Mouse (Mus musculus): ENCODE data around the gene Igf2. TPM values are rescaled to one million over a fixed set of nuclear protein-coding genes. Genes with fewer than 3 reads are reported as not detected.

Igf2 gene
- polyA plus RNA-seq, 1 experiment, result 272 TPM

DNA sequence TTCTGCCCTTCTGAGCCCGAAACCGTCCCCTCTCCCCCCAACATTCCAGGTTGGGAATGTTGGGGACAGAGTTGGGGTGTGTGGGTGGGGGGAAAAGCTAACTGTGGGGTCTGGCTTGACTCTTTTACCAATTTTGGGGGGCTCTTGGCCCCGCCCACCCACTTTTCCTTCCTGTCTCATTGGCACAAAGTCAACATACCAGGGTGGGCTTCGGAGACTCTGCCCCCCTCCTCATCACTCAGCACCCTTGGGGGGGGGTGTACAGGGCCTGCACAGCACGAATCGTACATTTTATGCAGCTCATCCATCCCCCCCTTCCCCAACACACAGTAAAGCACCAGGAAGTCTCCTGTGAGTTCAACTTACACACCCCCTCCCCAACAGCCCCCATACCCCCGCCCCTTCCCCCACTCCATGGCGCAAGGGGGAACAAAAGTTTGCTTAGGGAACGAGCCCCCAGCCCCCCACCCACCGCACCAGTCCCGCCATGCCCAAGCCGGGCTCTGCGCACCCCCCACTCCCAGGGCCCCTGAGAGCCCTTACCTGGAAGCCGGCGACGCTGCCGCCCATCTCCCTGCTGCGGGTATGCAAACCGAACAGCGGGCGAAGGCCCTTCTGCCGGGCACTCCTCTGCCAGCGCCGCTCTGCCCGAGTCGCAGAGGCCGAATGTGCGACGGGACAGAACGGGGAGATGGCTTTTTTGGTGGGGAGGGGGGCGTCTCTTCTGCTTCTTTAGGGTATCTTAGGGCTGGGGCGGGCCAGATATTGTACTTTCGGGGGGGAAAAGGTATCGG lies 8.6 kb downstream of the Igf2 start:
- no peak for TF ChIP-seq CTCF (IDR thresholded peaks at IDR 0.05; ENCODE audit: low read depth, low read length)
- H3K36me3 ChIP-seq (ENCODE audit: control insufficient read depth, insufficient read depth, low read length, poor library complexity, severe bottlenecking), result no peaks in the 10 kb centered on the region
- H3K9me3 ChIP-seq (replicated peaks; ENCODE audit: control insufficient read depth, insufficient read depth, low read length, poor library complexity, severe bottlenecking), result no peaks in the 10 kb centered on the region
- no peak overlapping the region for H3K27ac ChIP-seq (ENCODE audit: insufficient read depth, low read length)
- H3K9ac ChIP-seq (ENCODE audit: low read depth, poor library complexity, severe bottlenecking), result peak overlapping the region; percentile 53; the same call in 1 of the 2 replicates
- no peaks in the 10 kb centered on the region for H3K4me1 ChIP-seq (ENCODE audit: control insufficient read depth, insufficient read depth, low read length)
- peak overlapping the region; percentile 73 for H3K4me3 ChIP-seq (ENCODE audit: low read depth, low read length)
- peaks cover 38% of the 10 kb centered on the region for H3K27me3 ChIP-seq (ENCODE audit: control insufficient read depth, insufficient read depth, low read length, poor library complexity, severe bottlenecking)

DNA sequence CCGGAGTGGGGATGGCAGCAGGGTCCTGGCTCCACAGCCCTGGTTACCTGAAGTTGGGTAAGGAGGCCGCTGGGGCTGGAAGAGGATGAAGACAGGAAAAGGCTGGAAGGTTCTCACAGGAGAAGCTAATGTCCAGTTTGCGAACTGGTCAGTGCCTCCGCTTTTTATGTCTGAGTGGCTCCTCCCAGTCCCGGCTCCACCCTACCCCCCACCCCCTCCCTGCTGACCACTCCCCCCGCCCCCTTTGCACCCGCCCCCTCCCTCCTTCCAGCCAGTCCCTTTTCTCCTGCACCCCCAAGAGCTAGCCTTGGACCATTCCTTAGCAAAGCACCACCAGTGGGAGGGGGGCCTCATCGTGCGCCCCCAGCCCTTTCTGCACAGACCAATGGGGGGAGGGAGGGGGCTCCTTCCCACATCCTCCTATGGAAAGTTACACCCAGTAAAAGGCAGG lies 9.2 kb downstream of the Igf2 start:
- peaks cover 33% of the 10 kb centered on the region for H3K27me3 ChIP-seq (ENCODE audit: control insufficient read depth, insufficient read depth, low read length, poor library complexity, severe bottlenecking)
- no peaks in the 10 kb centered on the region for H3K9me3 ChIP-seq (replicated peaks; ENCODE audit: control insufficient read depth, insufficient read depth, low read length, poor library complexity, severe bottlenecking)
- H3K9ac ChIP-seq (ENCODE audit: low read depth, poor library complexity, severe bottlenecking), result no peak overlapping the region
- no peak overlapping the region for H3K4me3 ChIP-seq (ENCODE audit: low read depth, low read length)
- TF ChIP-seq EP300 (IDR thresholded peaks at IDR 0.05; ENCODE audit: insufficient read depth, low read depth, low read length), result no peak
- no peak for TF ChIP-seq POLR2A (IDR thresholded peaks at IDR 0.05; ENCODE audit: insufficient read depth, low read length)
- no peak for TF ChIP-seq CTCF (IDR thresholded peaks at IDR 0.05; ENCODE audit: low read depth, low read length)
- H3K36me3 ChIP-seq (ENCODE audit: control insufficient read depth, insufficient read depth, low read length, poor library complexity, severe bottlenecking), result no peaks in the 10 kb centered on the region
- no peak overlapping the region for H3K27ac ChIP-seq (ENCODE audit: insufficient read depth, low read length)
- H3K4me1 ChIP-seq (ENCODE audit: control insufficient read depth, insufficient read depth, low read length), result no peaks in the 10 kb centered on the region

- H3K4me3 ChIP-seq (ENCODE audit: low read depth, low read length), result no peak overlapping the region
- H3K9ac ChIP-seq (ENCODE audit: low read depth, poor library complexity, severe bottlenecking), result no peak overlapping the region
- H3K4me1 ChIP-seq (ENCODE audit: control insufficient read depth, insufficient read depth, low read length), result no peaks in the 10 kb centered on the region
Observed at GRCm38 (mm10) chr7:142656055-142656454, 10.6 kb downstream of the Igf2 start.

GRCm38 (mm10) chr7:142655633-142656032 lies 11.0 kb downstream of the Igf2 start:
- Histone ChIP-seq H3K9ac (ENCODE audit: low read depth, poor library complexity, severe bottlenecking) (no peak overlapping the region), H3K27me3 (ENCODE audit: control insufficient read depth, insufficient read depth, low read length, poor library complexity, severe bottlenecking) (peaks cover 22% of the 10 kb centered on the region), H3K27ac (ENCODE audit: insufficient read depth, low read length) (no peak overlapping the region), H3K36me3 (ENCODE audit: control insufficient read depth, insufficient read depth, low read length, poor library complexity, severe bottlenecking) (no peaks in the 10 kb centered on the region), H3K4me1 (ENCODE audit: control insufficient read depth, insufficient read depth, low read length) (no peaks in the 10 kb centered on the region), H3K9me3 (replicated peaks; ENCODE audit: control insufficient read depth, insufficient read depth, low read length, poor library complexity, severe bottlenecking) (no peaks in the 10 kb centered on the region), H3K4me3 (ENCODE audit: low read depth, low read length) (no peak overlapping the region)
- TF ChIP-seq CTCF (IDR thresholded peaks at IDR 0.05; ENCODE audit: low read depth, low read length) (no peak), POLR2A (IDR thresholded peaks at IDR 0.05; ENCODE audit: insufficient read depth, low read length) (no peak), EP300 (IDR thresholded peaks at IDR 0.05; ENCODE audit: insufficient read depth, low read depth, low read length) (no peak)

More at GRCm38 (mm10) chr7:142656055-142656454, 10.6 kb downstream of the Igf2 start:
- no peak overlapping the region for H3K27ac ChIP-seq (ENCODE audit: insufficient read depth, low read length)
- H3K27me3 ChIP-seq (ENCODE audit: control insufficient read depth, insufficient read depth, low read length, poor library complexity, severe bottlenecking), result peaks cover 24% of the 10 kb centered on the region
- H3K36me3 ChIP-seq (ENCODE audit: control insufficient read depth, insufficient read depth, low read length, poor library complexity, severe bottlenecking), result no peaks in the 10 kb centered on the region
- no peak for TF ChIP-seq POLR2A (IDR thresholded peaks at IDR 0.05; ENCODE audit: insufficient read depth, low read length)
- no peak for TF ChIP-seq EP300 (IDR thresholded peaks at IDR 0.05; ENCODE audit: insufficient read depth, low read depth, low read length)
- no peak for TF ChIP-seq CTCF (IDR thresholded peaks at IDR 0.05; ENCODE audit: low read depth, low read length)
- no peaks in the 10 kb centered on the region for H3K9me3 ChIP-seq (replicated peaks; ENCODE audit: control insufficient read depth, insufficient read depth, low read length, poor library complexity, severe bottlenecking)

DNA sequence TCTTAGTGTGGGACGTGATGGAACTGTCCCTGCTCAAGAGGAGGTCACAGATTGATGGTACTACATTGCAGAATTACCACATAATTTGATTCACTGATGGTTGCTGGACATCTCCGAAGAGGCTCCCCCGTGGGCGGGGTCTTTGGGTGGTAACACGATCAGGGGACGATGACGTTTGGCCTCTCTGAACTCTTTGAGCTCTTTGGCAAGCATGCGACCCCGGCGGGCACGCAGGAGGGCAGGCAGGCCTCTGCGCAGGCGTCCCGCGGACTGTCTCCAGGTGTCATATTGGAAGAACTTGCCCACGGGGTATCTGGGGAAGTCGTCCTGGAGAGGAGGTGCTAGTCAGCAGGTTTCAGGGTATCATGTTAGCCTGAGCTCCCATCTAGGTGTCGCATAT lies 12.9 kb downstream of the Igf2 start:
- H3K4me3 ChIP-seq (ENCODE audit: low read depth, low read length), result no peak overlapping the region
- no peaks in the 10 kb centered on the region for H3K4me1 ChIP-seq (ENCODE audit: control insufficient read depth, insufficient read depth, low read length)
- H3K36me3 ChIP-seq (ENCODE audit: control insufficient read depth, insufficient read depth, low read length, poor library complexity, severe bottlenecking), result no peaks in the 10 kb centered on the region
- peaks cover 11% of the 10 kb centered on the region for H3K27me3 ChIP-seq (ENCODE audit: control insufficient read depth, insufficient read depth, low read length, poor library complexity, severe bottlenecking)
- no peaks in the 10 kb centered on the region for H3K9me3 ChIP-seq (replicated peaks; ENCODE audit: control insufficient read depth, insufficient read depth, low read length, poor library complexity, severe bottlenecking)
- H3K27ac ChIP-seq (ENCODE audit: insufficient read depth, low read length), result no peak overlapping the region
- TF ChIP-seq EP300 (IDR thresholded peaks at IDR 0.05; ENCODE audit: insufficient read depth, low read depth, low read length) (no peak), POLR2A (IDR thresholded peaks at IDR 0.05; ENCODE audit: insufficient read depth, low read length) (no peak), CTCF (IDR thresholded peaks at IDR 0.05; ENCODE audit: low read depth, low read length) (no peak)
- H3K9ac ChIP-seq (ENCODE audit: low read depth, poor library complexity, severe bottlenecking), result no peak overlapping the region

- no peaks in the 10 kb centered on the region for H3K4me1 ChIP-seq (ENCODE audit: control insufficient read depth, insufficient read depth, low read length)
- no peaks in the 10 kb centered on the region for H3K27me3 ChIP-seq (ENCODE audit: control insufficient read depth, insufficient read depth, low read length, poor library complexity, severe bottlenecking)
- no peak overlapping the region for H3K9ac ChIP-seq (ENCODE audit: low read depth, poor library complexity, severe bottlenecking)
- no peaks in the 10 kb centered on the region for H3K36me3 ChIP-seq (ENCODE audit: control insufficient read depth, insufficient read depth, low read length, poor library complexity, severe bottlenecking)
- no peaks in the 10 kb centered on the region for H3K9me3 ChIP-seq (replicated peaks; ENCODE audit: control insufficient read depth, insufficient read depth, low read length, poor library complexity, severe bottlenecking)
- no peak overlapping the region for H3K4me3 ChIP-seq (ENCODE audit: low read depth, low read length)
- no peak overlapping the region for H3K27ac ChIP-seq (ENCODE audit: insufficient read depth, low read length)
- TF ChIP-seq POLR2A (IDR thresholded peaks at IDR 0.05; ENCODE audit: insufficient read depth, low read length) (no peak), EP300 (IDR thresholded peaks at IDR 0.05; ENCODE audit: insufficient read depth, low read depth, low read length) (no peak), CTCF (IDR thresholded peaks at IDR 0.05; ENCODE audit: low read depth, low read length) (no peak)
Observed at GRCm38 (mm10) chr7:142646676-142647075, 19.9 kb downstream of the Igf2 start.

Data from ES-Bruce4 (cell line).